Mouse (Mus musculus): Measurements from ENCODE around the gene 1700003F12Rik. TPM values are rescaled to one million over a fixed set of nuclear protein-coding genes. Genes with fewer than 3 reads are reported as not detected.

1700003F12Rik gene
- polyA plus RNA-seq, 1 experiment from 2014 or later, result 0.54 TPM

- Histone ChIP-seq H3K4me1 (replicated peaks; ENCODE audit: control insufficient read depth, insufficient read depth, low read length) (no peaks in the 10 kb centered on the region), H3K27me3 (ENCODE audit: control insufficient read depth, insufficient read depth, low read depth, low read length) (no peaks in the 10 kb centered on the region), H3K36me3 (ENCODE audit: control insufficient read depth, insufficient read depth, low read length) (peaks cover 4% of the 10 kb centered on the region; the same call in 1 of the 2 replicates), H3K9ac (ENCODE audit: low read length) (no peak overlapping the region), H3K27ac (ENCODE audit: low read length) (no peak overlapping the region), H3K4me3 (ENCODE audit: low read length) (no peak overlapping the region), H3K4me2 (ENCODE audit: low read depth, low read length) (no peak overlapping the region), H3K9me3 (ENCODE audit: control insufficient read depth, low read length) (no peaks in the 10 kb centered on the region)
- ATAC-seq (ENCODE audit: low read depth), result no peak
- 89% methylated on average over 5 of the region's 5 CpGs for WGBS
Observed at GRCm38 (mm10) chr2:154517424-154517823, 29.5 kb upstream of the 1700003F12Rik start.

DNA sequence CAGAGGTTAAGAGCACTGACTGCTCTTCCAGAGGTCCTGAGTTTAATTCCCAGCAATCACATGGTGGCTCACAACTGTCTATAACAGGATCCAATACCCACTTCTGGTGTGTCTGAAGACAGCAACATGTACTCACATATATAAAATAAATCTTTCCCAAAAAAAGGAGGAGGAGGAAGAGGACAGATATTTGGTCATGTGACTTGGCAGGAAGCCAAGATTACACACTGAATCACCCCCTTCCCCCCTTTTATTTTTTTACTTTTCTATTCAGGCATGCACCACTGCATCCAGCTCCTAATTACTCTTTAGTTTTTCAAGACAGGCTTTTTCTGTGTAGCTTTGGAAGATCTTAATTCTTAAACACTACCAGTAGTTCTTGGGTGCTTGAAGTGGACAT, 25.4 kb upstream of the 1700003F12Rik start:
- no peak overlapping the region for H3K27ac ChIP-seq (ENCODE audit: low read length)
- H3K9me3 ChIP-seq (ENCODE audit: control insufficient read depth, low read length), result no peaks in the 10 kb centered on the region
- peaks cover 23% of the 10 kb centered on the region for H3K36me3 ChIP-seq (ENCODE audit: control insufficient read depth, insufficient read depth, low read length)
- no peak for ATAC-seq (ENCODE audit: low read depth)
- H3K27me3 ChIP-seq (ENCODE audit: control insufficient read depth, insufficient read depth, low read depth, low read length), result no peaks in the 10 kb centered on the region
- no peak overlapping the region for H3K9ac ChIP-seq (ENCODE audit: low read length)
- H3K4me2 ChIP-seq (ENCODE audit: low read depth, low read length), result no peak overlapping the region
- H3K4me1 ChIP-seq (replicated peaks; ENCODE audit: control insufficient read depth, insufficient read depth, low read length), result no peaks in the 10 kb centered on the region
- no peak overlapping the region for H3K4me3 ChIP-seq (ENCODE audit: low read length)

- no peak overlapping the region for H3K4me2 ChIP-seq (ENCODE audit: low read depth, low read length)
- no peak overlapping the region for H3K27ac ChIP-seq (ENCODE audit: low read length)
- ATAC-seq (ENCODE audit: low read depth), result no peak
- H3K27me3 ChIP-seq (ENCODE audit: control insufficient read depth, insufficient read depth, low read depth, low read length), result no peaks in the 10 kb centered on the region
- H3K9me3 ChIP-seq (ENCODE audit: control insufficient read depth, low read length), result no peaks in the 10 kb centered on the region
- H3K9ac ChIP-seq (ENCODE audit: low read length), result no peak overlapping the region
- H3K4me1 ChIP-seq (replicated peaks; ENCODE audit: control insufficient read depth, insufficient read depth, low read length), result no peaks in the 10 kb centered on the region
- no peak overlapping the region for H3K4me3 ChIP-seq (ENCODE audit: low read length)
- 85% methylated on average over 5 of the region's 5 CpGs for WGBS
- H3K36me3 ChIP-seq (ENCODE audit: control insufficient read depth, insufficient read depth, low read length), result peaks cover 24% of the 10 kb centered on the region
Observed at GRCm38 (mm10) chr2:154522334-154522733, 24.6 kb upstream of the 1700003F12Rik start.

- no peak overlapping the region for H3K4me2 ChIP-seq (ENCODE audit: low read depth, low read length)
- 92% methylated on average over 2 of the region's 2 CpGs for WGBS
Observed at GRCm38 (mm10) chr2:154525285-154525684, 21.6 kb upstream of the 1700003F12Rik start.

DNA sequence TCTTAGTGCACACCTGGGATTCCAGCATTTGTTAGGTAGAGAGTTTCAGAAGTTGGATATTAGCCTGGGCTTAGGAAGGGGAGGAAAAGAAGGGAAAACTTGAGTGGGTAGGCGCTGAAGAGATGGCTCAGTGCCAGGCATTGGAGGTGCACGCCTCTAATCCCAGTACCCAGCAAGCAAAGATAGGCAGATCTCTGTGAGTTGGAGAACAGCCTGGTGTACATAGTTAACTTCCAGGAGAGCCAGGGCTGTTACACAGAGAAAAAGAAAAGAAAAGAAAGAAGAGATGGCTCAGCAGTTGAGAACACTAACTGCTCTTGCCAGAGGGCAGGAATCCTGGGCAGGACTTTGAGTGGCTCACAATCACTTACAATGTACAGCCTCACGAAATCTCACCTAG, 20.4 kb upstream of the 1700003F12Rik start:
- peak; percentile 76 for ATAC-seq (ENCODE audit: low read depth)
- Histone ChIP-seq H3K9me3 (ENCODE audit: control insufficient read depth, low read length) (no peaks in the 10 kb centered on the region), H3K9ac (ENCODE audit: low read length) (no peak overlapping the region), H3K4me1 (replicated peaks; ENCODE audit: control insufficient read depth, insufficient read depth, low read length) (no peaks in the 10 kb centered on the region), H3K4me3 (ENCODE audit: low read length) (no peak overlapping the region), H3K27ac (ENCODE audit: low read length) (peak overlapping the region; percentile 70), H3K36me3 (ENCODE audit: control insufficient read depth, insufficient read depth, low read length) (peaks cover 39% of the 10 kb centered on the region), H3K27me3 (ENCODE audit: control insufficient read depth, insufficient read depth, low read depth, low read length) (no peaks in the 10 kb centered on the region), H3K4me2 (ENCODE audit: low read depth, low read length) (no peak overlapping the region)
- 68% methylated on average over 3 of the region's 3 CpGs for WGBS

More at GRCm38 (mm10) chr2:154525285-154525684, 21.6 kb upstream of the 1700003F12Rik start:
- Histone ChIP-seq H3K36me3 (ENCODE audit: control insufficient read depth, insufficient read depth, low read length) (peaks cover 33% of the 10 kb centered on the region), H3K27me3 (ENCODE audit: control insufficient read depth, insufficient read depth, low read depth, low read length) (no peaks in the 10 kb centered on the region), H3K27ac (ENCODE audit: low read length) (no peak overlapping the region), H3K9ac (ENCODE audit: low read length) (no peak overlapping the region), H3K4me3 (ENCODE audit: low read length) (no peak overlapping the region), H3K4me1 (replicated peaks; ENCODE audit: control insufficient read depth, insufficient read depth, low read length) (no peaks in the 10 kb centered on the region), H3K9me3 (ENCODE audit: control insufficient read depth, low read length) (no peaks in the 10 kb centered on the region)
- no peak for ATAC-seq (ENCODE audit: low read depth)

GRCm38 (mm10) chr2:154532888-154533287, 14.0 kb upstream of the 1700003F12Rik start:
- H3K4me1 ChIP-seq (replicated peaks; ENCODE audit: control insufficient read depth, insufficient read depth, low read length), result no peaks in the 10 kb centered on the region
- no peaks in the 10 kb centered on the region for H3K27me3 ChIP-seq (ENCODE audit: control insufficient read depth, insufficient read depth, low read depth, low read length)
- no peaks in the 10 kb centered on the region for H3K9me3 ChIP-seq (ENCODE audit: control insufficient read depth, low read length)
- no peak overlapping the region for H3K27ac ChIP-seq (ENCODE audit: low read length)
- peaks cover 26% of the 10 kb centered on the region for H3K36me3 ChIP-seq (ENCODE audit: control insufficient read depth, insufficient read depth, low read length)
- H3K9ac ChIP-seq (ENCODE audit: low read length), result no peak overlapping the region
- no peak for ATAC-seq (ENCODE audit: low read depth)
- no peak overlapping the region for H3K4me3 ChIP-seq (ENCODE audit: low read length)
- no peak overlapping the region for H3K4me2 ChIP-seq (ENCODE audit: low read depth, low read length)
- WGBS, result 71% methylated on average over 3 of the region's 3 CpGs

- H3K27ac ChIP-seq (ENCODE audit: low read length), result no peak overlapping the region
Observed at GRCm38 (mm10) chr2:154534704-154535270, 12.1 kb upstream of the 1700003F12Rik start.

GRCm38 (mm10) chr2:154538310-154538709, 8.6 kb upstream of the 1700003F12Rik start:
- Histone ChIP-seq H3K27me3 (ENCODE audit: control insufficient read depth, insufficient read depth, low read depth, low read length) (no peaks in the 10 kb centered on the region), H3K9ac (ENCODE audit: low read length) (no peak overlapping the region), H3K27ac (ENCODE audit: low read length) (no peak overlapping the region), H3K4me2 (ENCODE audit: low read depth, low read length) (no peak overlapping the region), H3K36me3 (ENCODE audit: control insufficient read depth, insufficient read depth, low read length) (peaks cover 9% of the 10 kb centered on the region), H3K9me3 (ENCODE audit: control insufficient read depth, low read length) (no peaks in the 10 kb centered on the region), H3K4me1 (replicated peaks; ENCODE audit: control insufficient read depth, insufficient read depth, low read length) (no peaks in the 10 kb centered on the region), H3K4me3 (ENCODE audit: low read length) (no peak overlapping the region)
- 52% methylated on average over 2 of the region's 2 CpGs for WGBS
- no peak for ATAC-seq (ENCODE audit: low read depth)

More at GRCm38 (mm10) chr2:154534704-154535270, 12.1 kb upstream of the 1700003F12Rik start:
- H3K4me1 ChIP-seq (replicated peaks; ENCODE audit: control insufficient read depth, insufficient read depth, low read length), result no peaks in the 10 kb centered on the region
- H3K4me2 ChIP-seq (ENCODE audit: low read depth, low read length), result no peak overlapping the region
- no peaks in the 10 kb centered on the region for H3K27me3 ChIP-seq (ENCODE audit: control insufficient read depth, insufficient read depth, low read depth, low read length)
- no peak overlapping the region for H3K4me3 ChIP-seq (ENCODE audit: low read length)
- no peak overlapping the region for H3K9ac ChIP-seq (ENCODE audit: low read length)
- H3K36me3 ChIP-seq (ENCODE audit: control insufficient read depth, insufficient read depth, low read length), result peaks cover 18% of the 10 kb centered on the region
- no peak for ATAC-seq (ENCODE audit: low read depth)
- no peaks in the 10 kb centered on the region for H3K9me3 ChIP-seq (ENCODE audit: control insufficient read depth, low read length)
- WGBS, result 93% methylated on average over 12 of the region's 12 CpGs

DNA sequence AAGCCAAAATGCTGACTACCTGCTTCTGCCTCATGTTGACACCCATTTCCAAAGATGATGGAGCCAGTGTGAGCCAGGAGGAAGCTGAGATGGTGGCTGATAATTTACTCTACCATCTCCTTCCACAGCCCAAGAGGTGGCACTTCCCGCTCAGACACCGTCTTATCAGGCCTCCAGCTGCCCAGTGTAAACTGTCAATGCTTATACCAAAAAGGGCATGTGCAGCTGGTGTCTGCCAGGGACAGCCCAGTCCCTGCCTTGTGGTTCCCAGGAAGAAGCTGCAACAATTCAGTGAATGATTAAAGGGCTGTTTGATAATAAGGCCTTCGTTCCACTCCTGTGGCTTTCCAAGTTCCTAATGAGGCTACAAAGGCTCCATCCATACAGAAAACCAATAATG, 8.2 kb upstream of the 1700003F12Rik start:
- no peak overlapping the region for H3K9ac ChIP-seq (ENCODE audit: low read length)
- H3K27ac ChIP-seq (ENCODE audit: low read length), result no peak overlapping the region
- H3K36me3 ChIP-seq (ENCODE audit: control insufficient read depth, insufficient read depth, low read length), result peaks cover 9% of the 10 kb centered on the region

GRCm38 (mm10) chr2:154539720-154540119, 7.2 kb upstream of the 1700003F12Rik start:
- 80% methylated on average over 3 of the region's 3 CpGs for WGBS
- no peak overlapping the region for H3K9ac ChIP-seq (ENCODE audit: low read length)
- H3K36me3 ChIP-seq (ENCODE audit: control insufficient read depth, insufficient read depth, low read length), result peaks cover 9% of the 10 kb centered on the region
- H3K27ac ChIP-seq (ENCODE audit: low read length), result no peak overlapping the region
- H3K4me1 ChIP-seq (replicated peaks; ENCODE audit: control insufficient read depth, insufficient read depth, low read length), result no peaks in the 10 kb centered on the region
- ATAC-seq (ENCODE audit: low read depth), result no peak
- H3K4me3 ChIP-seq (ENCODE audit: low read length), result no peak overlapping the region
- H3K9me3 ChIP-seq (ENCODE audit: control insufficient read depth, low read length), result no peaks in the 10 kb centered on the region
- H3K4me2 ChIP-seq (ENCODE audit: low read depth, low read length), result no peak overlapping the region
- no peaks in the 10 kb centered on the region for H3K27me3 ChIP-seq (ENCODE audit: control insufficient read depth, insufficient read depth, low read depth, low read length)

More for the DNA sequence above, 8.2 kb upstream of the 1700003F12Rik start:
- Histone ChIP-seq H3K4me1 (replicated peaks; ENCODE audit: control insufficient read depth, insufficient read depth, low read length) (no peaks in the 10 kb centered on the region), H3K4me2 (ENCODE audit: low read depth, low read length) (no peak overlapping the region), H3K27me3 (ENCODE audit: control insufficient read depth, insufficient read depth, low read depth, low read length) (no peaks in the 10 kb centered on the region), H3K4me3 (ENCODE audit: low read length) (no peak overlapping the region), H3K9me3 (ENCODE audit: control insufficient read depth, low read length) (no peaks in the 10 kb centered on the region)
- 37% methylated on average over 3 of the region's 3 CpGs for WGBS
- 0 out of 2 replicates have a peak, but pooled peaks have one; percentile 32 for ATAC-seq (ENCODE audit: low read depth)
